Mouse (Mus musculus) gastrocnemius, postnatal 4 days (tissue): Measurements from ENCODE around the gene Vps72. TPM values are rescaled to one million over a fixed set of nuclear protein-coding genes. Genes with fewer than 3 reads are reported as not detected.
"Not testable (repeated sequence)": the region's sequence is repeated elsewhere in the genome, so short reads cannot be mapped to it uniquely, and the experiment has no call there.

Source experiments
- DNase-seq, 2 experiments: peaks; one replicate each; pipeline ENCODE4 v3.0.0; 2021 to 2022; ENCODE audit warnings: low spot score in 2 of 2, mixed read lengths in 2 of 2
- total RNA-seq, 2 experiments: library from RNA; stranded (reverse); gene quantifications; 2 replicates each; pipeline ENCODE4 v1.2.3; 2021

The Vps72 gene
- total RNA-seq, 2 experiments from 2014 or later = 62.3 to 71.2 TPM

GRCm38 (mm10) chr3:95133176-95133575 is 22.4 kb downstream of the Vps72 start:
- no peak for DNase-seq

GRCm38 (mm10) chr3:95133680-95134101 is 22.9 kb downstream of the Vps72 start, which contains the start of the genes Scnm1 and Lysmd1:
TSS of gene Scnm1 (minus strand) at chr3:95134011.
TSS of gene Lysmd1 (plus strand) at chr3:95134088.
- peak; percentile 67 to 84 for DNase-seq

GRCm38 (mm10) chr3:95134133-95134532 is 23.3 kb downstream of the Vps72 start:
- DNase-seq = not testable (repeated sequence)

GRCm38 (mm10) chr3:95135023-95135422 is 24.2 kb downstream of the Vps72 start:
- DNase-seq = no peak

- DNase-seq = no peak
Measured at GRCm38 (mm10) chr3:95135433-95136052, 24.7 kb downstream of the Vps72 start.

- DNase-seq = no peak
Measured at GRCm38 (mm10) chr3:95136336-95136735, 25.5 kb downstream of the Vps72 start.

GRCm38 (mm10) chr3:95139586-95140288 is 28.9 kb downstream of the Vps72 start:
- no peak for DNase-seq

- DNase-seq = no peak
Measured at GRCm38 (mm10) chr3:95140289-95140595, 29.4 kb downstream of the Vps72 start.

GRCm38 (mm10) chr3:95140795-95141194 is 30.0 kb downstream of the Vps72 start:
- DNase-seq = no peak

GRCm38 (mm10) chr3:95141474-95141873 is 30.7 kb downstream of the Vps72 start:
- DNase-seq = no peak

- DNase-seq = no peak
Measured at GRCm38 (mm10) chr3:95141952-95142616, 31.3 kb downstream of the Vps72 start, which contains the start of gene Tnfaip8l2. TSS of gene Tnfaip8l2 (minus strand) at chr3:95142360.

GRCm38 (mm10) chr3:95142617-95143011 is 31.8 kb downstream of the Vps72 start:
- DNase-seq = peak; percentile 58 to 82

GRCm38 (mm10) chr3:95147924-95148323 is 37.1 kb downstream of the Vps72 start:
- DNase-seq = no peak

- DNase-seq = no peak
Measured at GRCm38 (mm10) chr3:95153874-95154273, 43.1 kb downstream of the Vps72 start.

- no peak for DNase-seq
Measured at GRCm38 (mm10) chr3:95159511-95159986, 48.7 kb downstream of the Vps72 start.

- DNase-seq = peak; percentile 88 to 90
Measured at GRCm38 (mm10) chr3:95159987-95160963, 49.5 kb downstream of the Vps72 start, which contains the start of gene Sema6c. TSS of gene Sema6c (plus strand) at chr3:95160457.

- peak; percentile 46 to 67 for DNase-seq
Measured at GRCm38 (mm10) chr3:95161041-95161551, 50.3 kb downstream of the Vps72 start.

GRCm38 (mm10) chr3:95161618-95162344 is 51.0 kb downstream of the Vps72 start:
- DNase-seq = peak; percentile 34 to 59

- DNase-seq = no peak
Measured at GRCm38 (mm10) chr3:95162345-95162628, 51.5 kb downstream of the Vps72 start.
